Mouse (Mus musculus): ENCODE results near the gene Zfp553.
A peak's percentile ranks its signal among the peaks of the same experiment; 100 is the strongest.
"Not testable (repeated sequence)": the region's sequence is repeated elsewhere in the genome, so short reads cannot be mapped to it uniquely, and the experiment has no call there.

The Zfp553 gene

DNA sequence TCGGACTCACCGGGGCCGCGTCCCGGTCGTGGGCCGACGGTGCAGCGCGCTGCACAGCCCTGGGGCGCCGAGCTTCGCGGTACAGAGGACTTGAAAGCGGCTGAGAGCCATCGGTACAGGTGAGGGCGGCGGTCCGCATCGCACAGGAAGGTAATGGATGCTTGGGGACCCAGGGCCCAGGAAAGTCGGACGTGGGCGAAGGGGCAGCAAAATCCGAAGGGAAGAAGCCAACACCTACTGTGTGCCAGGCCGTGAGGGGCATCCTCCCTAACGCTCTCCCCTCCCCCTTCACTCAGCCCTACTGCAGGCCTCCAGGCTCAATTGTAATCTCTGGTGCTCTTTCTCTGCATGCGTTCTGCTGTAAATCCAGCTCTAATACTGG, 498 bp downstream of the Zfp553 start:
- DNase-seq (ENCODE audit: low read depth): no peak

DNA sequence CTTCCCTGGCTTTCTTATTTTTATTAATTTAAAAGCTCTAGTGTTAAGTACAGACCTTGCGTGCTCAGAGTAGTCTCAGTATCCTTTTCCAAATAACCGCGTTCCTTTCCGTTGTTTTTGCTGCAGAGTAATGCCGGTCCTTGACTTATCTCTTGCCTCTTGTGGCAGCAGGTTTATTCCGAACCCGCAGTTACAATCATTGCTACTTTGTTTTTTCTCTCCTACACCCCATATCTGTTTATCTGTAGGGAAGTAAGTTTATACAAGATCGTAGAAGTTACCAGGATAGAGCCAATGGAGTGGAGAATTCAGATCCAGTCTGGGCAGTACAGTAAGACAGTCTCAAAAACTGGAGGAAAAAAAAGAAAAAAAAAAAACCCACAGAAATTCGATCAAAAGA, 904 bp downstream of the Zfp553 start:
- DNase-seq (ENCODE audit: low read depth): no peak

GRCm38 (mm10) chr7:127234777-127235176, 1.9 kb downstream of the Zfp553 start:
- no peak for DNase-seq (ENCODE audit: low read depth)

GRCm38 (mm10) chr7:127243361-127243867, 10.6 kb downstream of the Zfp553 start:
- DNase-seq (ENCODE audit: low read depth): no peak

DNA sequence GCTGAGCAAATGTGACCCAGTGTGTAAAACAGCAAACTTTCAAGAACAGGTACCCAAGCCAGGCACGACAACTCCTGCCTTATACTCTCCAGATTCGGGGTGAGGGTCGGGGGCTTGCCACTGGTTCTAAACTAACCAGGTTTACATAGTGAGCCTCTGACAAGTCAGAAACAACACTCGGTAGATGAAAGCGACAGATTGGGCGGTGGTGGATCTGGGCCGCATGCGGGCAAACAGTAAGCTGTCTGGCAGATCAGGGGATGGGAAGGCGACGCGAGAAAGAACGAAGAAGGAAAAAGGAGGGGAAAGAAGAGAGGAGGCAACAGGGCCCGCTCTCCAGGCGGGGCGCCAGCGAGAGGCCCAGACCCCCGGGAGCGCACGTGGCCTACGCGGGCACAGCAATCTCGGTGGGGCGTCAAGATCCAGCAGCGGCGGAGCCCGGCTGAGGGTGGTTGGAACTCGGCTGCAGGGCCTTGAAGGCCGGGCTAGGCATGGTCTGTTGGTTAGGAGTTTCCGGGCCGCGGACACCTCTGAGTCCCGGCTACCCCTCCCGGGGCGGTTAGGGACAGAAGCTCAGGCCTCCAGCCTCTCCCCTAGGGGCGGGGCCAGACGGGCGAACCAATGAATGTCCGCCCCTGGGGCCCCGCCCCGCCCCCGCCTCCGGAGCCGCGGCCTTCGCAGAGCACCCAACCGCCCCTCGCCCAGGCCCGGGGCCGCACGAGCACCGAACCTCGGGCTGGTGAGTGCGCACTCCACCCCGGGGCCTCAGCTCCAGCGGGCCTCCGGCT, 11.2 kb downstream of the Zfp553 start, which contains the start of gene Zfp771:
Gene Zfp771 (plus strand): TSS at position 405 of the 788 bp plus-strand sequence.
- peak; percentile 68 for DNase-seq (ENCODE audit: low read depth)

DNA sequence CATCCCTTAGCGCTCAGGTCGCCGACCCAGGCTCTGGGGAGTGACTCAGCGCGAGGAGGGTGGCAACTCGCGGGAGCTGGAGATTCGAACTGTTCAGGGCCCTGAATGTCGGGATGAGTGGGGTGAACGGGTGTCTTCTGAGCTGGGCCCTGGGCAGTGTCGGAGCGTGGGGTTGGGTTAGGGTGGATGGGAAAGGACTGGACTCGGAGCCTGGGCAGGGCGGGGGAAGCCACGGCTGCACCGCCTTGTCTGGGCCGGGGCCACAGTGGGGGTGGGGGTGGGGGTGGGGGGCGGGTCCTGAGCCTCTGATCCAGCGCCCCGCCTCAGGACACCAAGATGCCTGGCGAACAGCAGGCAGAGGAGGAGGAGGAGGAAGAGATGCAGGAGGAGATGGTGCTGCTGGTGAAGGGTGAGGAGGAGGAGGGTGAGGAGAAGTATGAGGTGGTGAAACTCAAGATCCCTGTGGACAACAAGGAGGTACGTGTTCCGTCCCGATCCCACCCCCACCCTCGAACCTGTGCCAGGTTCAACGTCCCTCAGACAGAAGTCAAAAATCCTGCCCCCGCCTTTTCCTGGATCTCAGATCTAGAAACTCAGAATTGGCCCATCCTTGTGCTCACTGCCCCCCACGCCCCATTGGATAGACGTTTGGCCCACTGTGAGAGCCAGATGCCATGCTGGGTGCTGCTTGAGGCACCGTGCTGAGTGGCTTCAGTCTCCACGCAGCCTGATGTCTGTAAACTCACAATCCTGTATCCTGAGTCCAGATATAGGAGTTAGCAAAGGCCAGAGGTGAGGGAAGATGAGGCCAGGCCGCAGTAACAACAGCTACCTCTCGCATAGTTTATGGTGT, 12.0 kb downstream of the Zfp553 start:
- DNase-seq (ENCODE audit: low read depth): no peak

GRCm38 (mm10) chr7:127250511-127250910, 17.6 kb downstream of the Zfp553 start:
- not testable (repeated sequence) for DNase-seq (ENCODE audit: low read depth)

GRCm38 (mm10) chr7:127252414-127252813, 19.6 kb downstream of the Zfp553 start:
- DNase-seq (ENCODE audit: low read depth): no peak

GRCm38 (mm10) chr7:127253341-127253740, 20.5 kb downstream of the Zfp553 start:
- DNase-seq (ENCODE audit: low read depth): no peak

GRCm38 (mm10) chr7:127253821-127254769, 21.2 kb downstream of the Zfp553 start:
- peak; percentile 94 for DNase-seq (ENCODE audit: low read depth)

DNA sequence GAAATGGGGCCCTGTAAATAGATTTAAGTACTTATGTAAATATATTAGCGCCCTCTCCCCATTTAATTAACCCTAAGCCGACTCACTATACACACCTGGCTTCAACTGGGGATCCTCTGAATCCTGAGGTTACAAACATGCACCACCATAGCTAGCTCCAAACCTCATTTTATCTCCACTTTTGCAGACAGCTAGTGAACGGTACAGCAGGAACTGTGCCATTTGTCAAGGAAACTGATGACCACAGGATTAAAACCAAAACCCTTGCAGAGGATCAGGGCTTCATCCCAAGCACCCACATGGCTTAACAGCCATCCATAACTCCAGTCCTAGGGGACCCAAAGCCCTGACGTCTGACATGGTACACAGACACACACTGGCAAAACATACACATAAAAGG, 22.1 kb downstream of the Zfp553 start:
- DNase-seq (ENCODE audit: low read depth): no peak

GRCm38 (mm10) chr7:127255965-127256364, 23.1 kb downstream of the Zfp553 start:
- DNase-seq (ENCODE audit: low read depth): no peak

GRCm38 (mm10) chr7:127256518-127256917, 23.7 kb downstream of the Zfp553 start:
- DNase-seq (ENCODE audit: low read depth): no peak

GRCm38 (mm10) chr7:127259186-127259905, 26.5 kb downstream of the Zfp553 start:
- no peak for DNase-seq (ENCODE audit: low read depth)

DNA sequence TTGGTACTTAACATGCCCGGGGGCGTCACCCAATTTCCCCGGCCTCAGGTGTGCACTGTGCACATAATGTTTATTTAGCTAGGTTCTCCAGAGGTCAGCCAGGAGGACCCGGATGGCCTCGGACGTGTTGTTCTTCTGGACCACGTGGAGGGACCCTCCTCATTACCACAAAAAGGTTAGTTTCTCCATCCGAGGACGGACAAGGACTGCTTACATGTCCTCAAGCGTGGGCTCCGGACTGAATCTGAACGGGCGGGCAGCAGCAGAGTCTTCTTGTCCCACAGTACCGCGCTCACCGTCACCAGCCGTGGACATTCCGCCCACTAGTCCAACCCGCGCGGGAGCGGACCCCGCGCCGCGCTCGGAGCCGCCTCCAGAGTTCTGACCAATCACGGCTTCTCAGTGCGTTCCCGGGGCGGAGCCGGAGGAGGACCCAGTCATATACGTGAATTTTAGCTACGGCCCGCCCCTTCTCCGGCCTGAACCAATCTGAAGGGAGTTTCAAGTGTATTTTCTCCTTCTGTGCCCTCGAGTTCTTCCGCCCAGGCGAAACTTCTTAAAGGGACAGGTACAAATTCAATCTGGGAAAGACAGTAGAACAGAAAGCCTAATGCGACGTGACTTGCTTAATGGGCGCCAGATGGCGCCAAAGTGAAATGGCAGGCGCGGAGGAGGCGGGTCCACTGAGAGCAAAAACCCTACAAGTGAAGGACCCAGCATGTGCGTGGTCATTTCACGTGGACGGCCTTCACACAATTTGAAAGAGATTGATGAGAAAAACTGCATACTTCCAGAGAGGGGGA, 27.6 kb downstream of the Zfp553 start, which contains the start of gene Dctpp1:
Gene Dctpp1 (minus strand): TSS at position 401 of the 803 bp plus-strand sequence.
- DNase-seq (ENCODE audit: low read depth): peak; percentile 97

DNA sequence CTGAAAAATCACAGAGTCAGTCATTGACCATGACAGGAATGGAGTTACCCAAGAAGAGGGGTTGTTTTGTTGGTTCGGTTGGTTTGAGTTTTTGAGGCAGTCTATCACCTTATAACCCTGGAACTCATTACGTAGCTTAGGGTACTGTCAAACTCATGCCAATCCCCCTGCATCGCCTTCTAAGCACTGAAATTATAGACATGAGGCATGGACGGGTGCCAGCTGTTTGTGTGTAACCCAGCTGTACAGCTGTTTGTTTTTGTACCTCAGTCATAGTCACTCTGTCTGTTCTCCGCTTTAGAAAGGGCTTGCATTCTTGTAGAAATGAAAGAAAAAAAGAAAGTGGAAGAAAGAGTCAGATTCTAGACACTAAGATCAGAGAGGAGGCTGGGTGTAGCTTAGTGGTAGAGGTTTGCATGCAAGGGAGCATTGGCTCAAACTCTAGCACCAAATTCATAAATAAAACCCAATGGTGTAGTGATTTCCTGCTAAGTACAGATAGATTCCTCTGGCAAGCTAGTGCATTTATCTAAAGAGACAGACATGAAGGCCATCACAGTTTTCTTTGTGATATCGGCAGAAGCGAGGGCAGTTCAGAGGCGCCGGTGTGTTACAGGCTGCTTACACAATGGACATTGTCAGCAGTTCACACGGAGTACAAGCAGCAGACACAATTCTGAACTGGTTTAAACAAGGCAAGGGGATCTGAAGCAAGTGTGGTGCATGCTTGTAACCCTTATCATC, 29.5 kb downstream of the Zfp553 start:
- no peak for DNase-seq (ENCODE audit: low read depth)

DNA sequence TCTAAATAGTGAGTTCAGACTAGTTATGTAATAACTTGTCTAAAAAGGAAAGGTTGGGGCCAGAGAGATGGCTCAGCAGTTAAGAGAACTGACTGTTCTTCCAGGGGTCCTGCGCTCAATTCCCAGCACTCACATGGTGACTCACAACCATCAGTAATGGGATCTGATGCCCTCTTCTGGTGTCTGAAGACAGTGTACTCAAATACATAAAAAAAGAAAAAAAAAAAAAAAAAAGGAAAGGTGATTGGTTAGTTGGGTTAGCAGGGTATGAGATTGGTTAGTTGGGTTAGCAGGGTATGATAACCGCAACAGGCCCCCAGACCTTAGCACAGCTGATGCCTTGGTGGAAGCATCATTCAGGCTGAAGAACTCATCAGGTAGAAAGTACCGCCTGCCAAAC, 30.7 kb downstream of the Zfp553 start:
- no peak for DNase-seq (ENCODE audit: low read depth)

GRCm38 (mm10) chr7:127270256-127270655, 37.4 kb downstream of the Zfp553 start:
- peak; percentile 73 for DNase-seq (ENCODE audit: low read depth)

DNA sequence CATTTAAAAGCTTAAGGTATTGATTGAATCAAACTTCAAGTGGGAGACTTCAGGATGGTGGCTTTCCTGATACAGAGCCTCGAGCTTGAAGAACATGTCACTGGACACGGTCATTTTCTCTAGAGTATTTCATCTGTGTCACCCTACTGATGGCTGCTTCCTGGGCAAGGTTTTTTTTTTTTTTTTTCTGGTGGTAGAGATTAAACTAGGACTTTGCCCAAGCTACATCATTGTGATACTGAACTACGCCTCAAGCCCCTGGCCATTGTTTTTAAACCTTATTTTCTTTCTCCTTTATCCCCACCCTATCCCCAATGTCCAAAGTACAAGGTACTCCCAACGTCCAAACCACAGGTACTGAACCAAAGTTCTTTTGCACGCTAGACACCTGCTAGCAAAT, 37.8 kb downstream of the Zfp553 start:
- DNase-seq (ENCODE audit: low read depth): no peak
